Mouse (Mus musculus) cerebellum, adult 9-10 months (tissue): ENCODE results near the gene Serinc1.
"Not testable (repeated sequence)": the region's sequence is repeated elsewhere in the genome, so short reads cannot be mapped to it uniquely, and the experiment has no call there.

ENCODE experiments used
- DNase-seq: peaks from one replicate; pipeline ENCODE4 v3.0.0; 2022

Serinc1 gene

DNA sequence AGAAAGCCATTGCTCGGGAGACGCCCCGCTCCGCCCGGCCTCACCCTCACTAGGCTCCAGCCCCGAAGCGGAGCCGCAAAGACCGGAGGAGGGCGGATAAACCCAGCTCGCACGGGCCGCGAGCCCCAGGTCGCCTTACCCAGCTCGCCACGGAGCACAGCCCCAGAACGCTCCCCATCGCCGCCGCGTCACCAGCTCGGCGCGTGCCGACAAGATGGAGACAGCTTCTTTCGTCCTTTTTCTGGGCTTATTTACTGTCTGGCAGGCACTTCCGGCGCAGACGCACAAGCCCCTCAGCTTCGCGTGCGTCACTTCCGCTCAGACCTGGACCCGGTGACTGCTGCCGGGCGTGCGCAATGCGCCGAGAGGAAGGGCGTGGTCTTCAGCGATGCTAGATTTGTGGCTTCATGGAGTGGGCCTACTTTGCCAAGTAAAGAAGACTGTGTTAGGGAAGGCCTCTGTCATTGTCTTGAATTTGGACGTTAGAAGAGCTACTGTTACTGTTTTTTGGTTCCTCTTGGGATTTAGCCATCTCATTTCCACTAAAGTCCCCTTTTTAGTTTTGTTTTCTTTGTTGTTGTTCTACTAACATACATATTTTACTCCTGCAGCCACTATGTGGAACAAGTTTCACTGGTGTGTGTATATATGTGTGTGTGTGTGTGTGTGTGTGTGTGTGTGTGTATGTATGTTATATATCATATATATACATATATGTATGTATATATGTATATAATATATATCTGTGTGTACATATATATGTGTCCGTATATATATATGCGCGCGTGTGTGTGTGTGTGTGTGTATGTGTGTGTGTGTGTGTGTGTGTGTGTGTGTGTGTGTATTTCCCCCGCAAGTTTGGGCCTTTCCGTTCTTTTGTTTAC, at the start of gene Serinc1:
TSS of gene Serinc1 (minus strand) at position 313 of the 884 bp plus-strand sequence.
- peak; percentile 93 for DNase-seq

DNA sequence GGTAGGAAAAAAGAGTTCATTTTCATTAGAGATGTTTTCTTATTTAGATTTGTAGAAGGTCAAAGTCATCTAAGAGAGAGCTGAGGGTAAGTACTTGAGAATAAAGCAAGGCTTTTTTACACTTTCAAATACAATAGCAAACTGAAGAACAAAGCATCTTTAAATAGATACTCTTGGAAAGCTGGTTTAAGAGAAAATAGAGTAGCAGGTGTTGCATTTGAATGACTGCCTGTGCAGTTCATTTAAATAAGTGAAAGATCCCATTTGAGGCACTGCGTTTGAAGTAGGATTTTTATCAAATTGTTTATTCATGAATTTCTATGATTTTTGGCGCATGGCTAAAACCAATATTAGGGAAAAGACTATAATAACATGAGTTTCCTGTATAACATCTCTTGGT, 44.4 kb upstream of the Serinc1 start:
- DNase-seq: no peak

DNA sequence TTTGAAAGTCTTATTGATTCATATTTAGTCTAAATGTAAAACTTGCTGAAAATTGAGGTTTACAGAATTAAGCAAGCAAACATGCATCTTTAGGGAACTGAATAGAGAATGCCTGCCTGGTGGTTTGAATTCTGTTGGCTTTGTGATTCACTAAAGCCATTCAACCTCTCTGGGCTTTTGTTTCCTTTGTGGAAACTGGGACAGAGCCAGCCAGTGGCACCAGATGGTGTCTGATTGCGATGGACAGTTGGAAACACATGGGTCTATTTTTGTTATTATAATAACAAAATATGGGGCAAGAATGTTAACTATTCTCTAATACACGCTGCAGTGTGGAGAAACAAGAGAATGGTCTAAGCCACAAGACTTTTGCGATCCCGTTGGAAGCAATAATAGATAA, 39.8 kb upstream of the Serinc1 start:
- peak; percentile 80 for DNase-seq

DNA sequence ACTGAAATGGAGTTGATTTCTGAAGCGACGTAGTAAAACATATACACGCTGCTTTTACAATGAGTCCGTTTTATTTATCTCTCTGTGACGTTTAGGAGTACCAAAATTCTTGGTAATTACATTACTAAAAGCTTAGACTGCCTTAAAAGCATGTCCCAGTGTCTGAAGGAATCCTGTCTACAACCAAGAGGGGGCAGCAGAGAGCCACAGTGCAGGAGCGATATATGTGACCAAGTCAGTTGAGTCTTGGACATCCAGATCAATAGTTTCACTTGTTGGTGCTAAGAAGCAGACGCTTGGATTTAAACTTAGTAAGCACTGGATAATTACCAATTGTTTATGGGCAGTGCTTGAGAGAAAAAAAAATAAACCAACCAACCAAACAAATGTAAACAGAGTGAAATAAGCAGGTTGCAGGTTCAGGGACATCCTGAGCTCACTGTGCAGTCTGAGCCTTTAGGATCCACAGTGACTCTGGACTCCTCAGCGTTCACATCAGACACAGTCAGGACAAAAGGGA, 38.9 kb upstream of the Serinc1 start:
- peak; percentile 68 for DNase-seq

DNA sequence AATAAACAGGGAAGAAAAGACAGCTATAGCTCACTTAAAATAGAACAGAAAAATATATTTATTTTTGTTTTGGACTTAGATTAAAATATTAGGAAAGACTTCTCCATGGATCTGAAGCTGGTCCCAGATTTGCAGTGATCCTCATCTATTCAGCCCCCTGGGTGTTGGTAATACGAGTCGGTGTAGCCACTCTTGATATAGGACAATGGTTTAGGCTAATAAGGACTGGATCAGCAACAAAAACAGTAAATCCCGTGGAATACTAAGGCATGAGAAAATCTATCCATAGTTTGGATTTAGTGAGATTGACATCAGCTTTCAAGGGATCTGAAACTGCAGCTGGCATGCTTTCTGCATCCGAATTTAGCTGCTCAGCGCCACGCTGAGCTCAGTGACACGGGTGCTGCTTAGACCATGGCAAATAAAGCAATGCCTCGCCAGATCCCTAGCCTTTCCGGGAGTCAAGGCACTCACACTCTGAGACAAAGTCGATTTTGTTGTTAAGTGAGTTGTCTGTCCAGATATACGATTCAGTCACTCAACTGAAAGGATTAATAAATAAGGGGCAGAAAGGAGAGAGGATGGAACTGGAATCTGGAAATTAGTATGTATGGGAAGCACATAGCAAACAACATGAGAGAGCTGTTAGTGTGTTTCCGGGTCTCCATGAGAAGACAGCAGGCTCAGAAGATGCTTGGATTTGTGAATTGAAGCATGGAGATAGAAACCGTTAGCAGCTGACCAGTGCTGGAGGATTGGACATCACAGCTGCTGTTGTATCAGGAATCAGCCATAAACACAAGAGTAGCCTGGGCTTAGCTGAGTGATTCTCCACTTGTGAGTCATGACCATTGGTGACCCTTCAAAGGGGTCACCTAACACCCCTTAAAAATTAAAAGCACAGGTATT, 36.9 kb upstream of the Serinc1 start:
- peak; percentile 38 for DNase-seq

- no peak for DNase-seq
Measured at GRCm38 (mm10) chr10:57566221-57566620, 33.9 kb upstream of the Serinc1 start.

DNA sequence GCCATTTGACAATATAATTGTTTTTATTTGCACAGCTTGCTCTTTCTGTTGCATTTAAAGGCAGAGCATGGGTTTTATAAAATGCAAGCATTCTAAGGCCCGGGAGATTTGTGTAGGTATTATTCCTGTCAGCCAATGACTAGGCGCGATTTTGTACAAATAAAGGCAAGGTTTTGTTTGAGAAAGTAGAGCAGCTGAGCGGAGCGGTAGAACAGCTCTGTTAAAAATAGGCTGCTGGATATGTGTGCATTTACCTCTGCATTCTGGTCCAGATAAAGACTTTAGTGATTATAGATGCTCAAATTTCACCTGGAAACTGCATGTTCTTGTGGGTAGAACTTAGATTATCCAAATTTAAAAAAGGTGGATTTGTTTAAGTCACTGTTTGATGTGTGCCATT, 25.3 kb upstream of the Serinc1 start:
- no peak for DNase-seq

DNA sequence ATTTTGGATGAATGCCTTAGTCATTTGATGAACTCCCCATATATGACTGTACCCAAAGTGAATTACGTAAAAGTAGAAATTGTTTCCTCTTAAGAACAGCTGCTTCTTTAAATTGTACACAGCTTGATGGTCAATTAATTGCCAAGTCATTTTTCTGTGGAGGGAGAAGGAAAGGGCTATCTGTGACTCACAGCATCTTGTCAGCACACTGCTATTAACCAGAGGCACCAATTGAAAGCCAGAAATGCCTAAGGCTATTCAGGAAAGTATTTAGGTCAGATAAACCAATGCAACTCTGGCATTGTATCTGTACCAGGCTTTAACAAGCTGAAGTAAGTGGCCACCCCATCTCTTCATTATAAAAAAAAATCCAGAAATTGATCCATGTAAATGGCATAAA, 21.4 kb upstream of the Serinc1 start:
- DNase-seq: no peak

DNA sequence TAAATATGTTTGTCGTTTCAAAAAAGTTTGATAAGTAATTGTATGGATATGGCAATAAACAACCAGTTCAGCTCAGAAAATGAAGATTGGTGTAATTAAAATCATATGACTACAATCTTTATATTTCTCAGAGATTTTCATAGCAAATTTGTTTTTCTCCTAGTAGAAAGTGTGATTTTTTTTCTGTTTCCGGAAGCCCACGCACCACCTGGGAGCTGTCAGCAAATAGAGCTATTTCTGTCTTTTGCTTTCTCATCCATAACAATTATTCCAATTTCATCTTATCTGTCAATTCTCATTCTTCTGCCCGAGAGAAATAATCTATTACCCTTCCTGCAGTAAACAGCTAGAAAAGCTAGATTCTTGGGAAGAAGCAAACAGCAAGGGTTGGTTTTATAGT, 17.3 kb upstream of the Serinc1 start:
- no peak for DNase-seq

DNA sequence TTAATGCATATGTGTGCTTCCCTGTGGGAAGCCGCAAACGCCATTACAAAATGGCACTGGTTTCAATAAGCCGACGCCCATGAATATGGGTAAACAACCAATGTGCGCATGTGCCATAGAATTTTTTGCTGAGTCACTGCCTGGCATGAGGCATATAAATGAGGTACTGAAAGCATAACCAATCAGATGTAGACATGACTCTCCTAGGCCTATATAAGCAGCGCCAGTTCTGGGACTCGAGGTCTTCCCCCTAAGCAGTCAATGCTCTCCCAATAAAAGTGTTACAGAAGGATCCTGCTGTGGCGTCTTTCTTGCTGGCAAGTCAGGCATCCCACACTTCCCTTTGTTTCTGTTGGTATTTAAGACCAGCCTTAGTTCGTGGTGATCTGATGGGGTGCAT, 11.6 kb upstream of the Serinc1 start:
- not testable (repeated sequence) for DNase-seq

DNA sequence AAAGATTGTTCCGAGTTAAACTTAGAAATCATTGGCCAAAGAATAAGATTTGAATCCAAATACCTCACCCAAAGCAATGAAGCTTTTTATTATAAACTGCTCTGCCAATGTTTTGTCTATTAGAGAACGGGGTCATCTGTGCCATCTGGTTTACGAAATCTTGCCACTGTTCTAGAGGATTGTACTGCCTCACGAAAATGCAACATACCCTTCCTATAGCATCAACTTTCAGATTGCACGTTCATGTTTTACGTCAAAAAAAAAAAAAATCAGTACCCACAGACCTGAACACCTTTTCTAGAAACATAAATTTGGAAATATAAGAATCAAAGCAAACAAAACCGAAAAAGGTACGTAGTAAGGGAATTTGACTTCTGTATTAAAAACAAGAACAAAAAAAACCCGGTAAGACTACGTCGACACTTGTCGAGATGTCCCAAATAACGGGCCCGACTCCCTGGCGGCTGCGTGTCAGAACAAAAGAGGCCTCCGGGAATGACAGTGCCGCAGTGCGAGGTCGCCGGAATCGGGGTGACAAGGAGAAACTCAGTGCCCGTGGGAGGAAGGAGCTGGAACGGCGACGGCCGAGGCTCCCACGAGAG, 613 bp downstream of the Serinc1 start:
- peak; percentile 30 for DNase-seq

- DNase-seq: no peak
Measured at GRCm38 (mm10) chr10:57531076-57531475, 1.3 kb downstream of the Serinc1 start.

DNA sequence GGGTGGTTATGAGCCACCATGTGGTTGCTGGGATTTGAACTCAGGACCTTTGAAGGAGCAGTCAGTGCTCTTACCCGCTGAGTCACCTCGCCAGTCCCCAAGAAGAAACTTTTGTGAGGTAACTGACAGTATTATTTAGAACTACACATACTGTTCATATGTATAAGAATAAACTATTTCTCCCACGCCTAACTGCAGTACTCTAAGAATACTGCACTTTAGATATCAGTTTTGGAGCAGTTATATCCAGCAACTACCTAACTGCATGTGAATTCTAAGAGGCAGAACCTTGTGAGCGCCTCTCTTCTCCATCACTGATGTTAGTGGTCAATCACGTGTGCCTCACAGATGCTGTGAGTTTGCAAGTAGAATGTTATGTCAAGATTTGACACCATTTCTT, 5.9 kb downstream of the Serinc1 start:
- no peak for DNase-seq

DNA sequence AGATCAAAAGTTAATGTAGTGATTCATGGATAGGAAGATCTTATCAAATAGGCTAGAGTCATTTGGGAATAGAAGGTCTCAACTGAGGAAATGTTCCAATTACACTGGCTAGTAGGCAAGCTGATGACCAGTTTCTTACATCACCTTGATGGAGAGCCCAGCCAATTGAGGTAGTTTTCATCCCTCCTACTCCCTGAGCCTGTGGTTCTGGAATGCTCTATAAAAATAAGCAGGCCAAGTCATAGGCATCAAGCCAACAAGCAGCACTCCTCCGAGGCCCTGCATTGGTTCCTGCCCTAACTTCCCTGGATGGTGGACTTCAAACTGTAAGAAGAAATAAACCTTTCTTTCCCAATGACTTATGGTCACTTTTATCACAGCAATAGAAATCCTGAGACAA, 17.1 kb downstream of the Serinc1 start:
- DNase-seq: peak; percentile 15

DNA sequence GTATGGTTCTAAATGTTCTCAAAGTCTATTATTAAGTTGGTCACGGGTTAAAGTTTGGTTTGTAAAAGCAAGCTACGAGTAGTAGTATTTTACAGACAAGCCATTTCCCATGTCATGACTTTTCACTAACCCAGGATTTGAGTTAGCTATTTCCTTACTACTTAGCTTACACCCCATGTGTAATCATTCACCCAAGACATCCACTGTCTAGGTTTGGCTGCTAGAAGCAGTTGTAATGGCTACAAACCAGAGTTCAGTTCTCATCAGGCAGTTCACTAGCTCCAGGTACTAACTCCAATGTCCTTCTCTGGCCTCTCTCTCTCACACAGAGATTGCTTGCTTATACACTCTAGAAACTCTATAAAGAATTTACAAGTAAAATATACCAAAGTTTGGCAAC, 17.7 kb downstream of the Serinc1 start:
- no peak for DNase-seq

- no peak for DNase-seq
Measured at GRCm38 (mm10) chr10:57499414-57500156, 32.7 kb downstream of the Serinc1 start.

- DNase-seq: no peak
Measured at GRCm38 (mm10) chr10:57492050-57492449, 40.3 kb downstream of the Serinc1 start.

GRCm38 (mm10) chr10:57488591-57488990, 43.7 kb downstream of the Serinc1 start:
- DNase-seq: no peak

DNA sequence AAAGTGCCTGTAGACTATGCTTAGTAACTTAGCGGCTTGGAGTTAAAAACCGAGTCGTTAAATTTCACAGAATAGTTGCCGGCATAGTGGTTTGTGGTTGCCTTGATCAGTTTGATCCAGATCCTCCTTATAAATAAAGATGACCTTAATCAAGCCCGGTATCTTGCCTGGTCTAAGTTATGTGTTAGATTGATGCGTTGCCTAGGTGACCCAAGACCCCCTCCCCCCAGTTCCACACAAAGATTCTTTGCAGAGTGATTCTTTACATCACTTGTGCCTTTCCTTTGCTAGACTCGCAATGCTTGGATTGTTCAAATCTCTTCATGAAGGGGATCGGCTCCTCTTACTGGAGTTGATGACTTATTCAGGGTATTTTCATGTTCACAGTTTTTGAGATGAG, 45.1 kb downstream of the Serinc1 start:
- DNase-seq: no peak

GRCm38 (mm10) chr10:57486542-57487071, 45.7 kb downstream of the Serinc1 start:
- peak; percentile 58 for DNase-seq

- peak; percentile 96 for DNase-seq
Measured at GRCm38 (mm10) chr10:57485908-57486541, 46.3 kb downstream of the Serinc1 start, which contains the start of gene Hsf2. Hsf2 (plus strand) TSS chr10:57486385.
